Mouse (Mus musculus) lung, postnatal 10 days (tissue): ENCODE measurements at regions not wholly inside any gene's neighbourhood (a gene's known extent, or its start where the extent isn't known, plus 50 kb on each side); places are given as distances from the start of the nearest gene placed in this dataset.

ENCODE experiments used
- DNase-seq: peaks from one replicate; pipeline ENCODE4 v3.0.0; 2021

GRCm38 (mm10) chr12:107769801-107770515 is 233.4 kb downstream of the Bcl11b start:
- no peak for DNase-seq

- no peak for DNase-seq
Measured at GRCm38 (mm10) chr12:107770516-107770836, 232.9 kb downstream of the Bcl11b start.

GRCm38 (mm10) chr12:107771325-107771724 is 232.1 kb downstream of the Bcl11b start:
- DNase-seq = no peak

DNA sequence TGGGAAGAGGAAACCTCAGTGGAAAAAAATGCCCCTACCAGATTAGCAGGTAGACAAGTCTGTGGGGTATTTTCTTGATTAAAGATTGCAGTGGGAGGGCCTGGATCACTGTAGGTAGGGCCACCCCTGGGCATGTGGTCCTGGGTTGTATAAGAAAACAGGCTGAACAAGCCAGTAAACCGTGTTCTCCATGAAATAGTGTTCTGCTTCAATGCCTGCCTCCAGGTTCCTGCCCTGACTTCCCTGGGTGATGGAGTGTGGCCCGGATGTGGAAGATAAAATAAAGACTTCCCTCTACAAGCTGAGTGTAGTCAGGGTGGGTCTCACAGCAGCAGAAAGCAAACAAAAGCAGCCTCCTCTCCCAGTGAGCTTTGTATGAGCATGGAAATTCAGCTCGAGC is 231.6 kb downstream of the Bcl11b start:
- no peak for DNase-seq

- DNase-seq = no peak
Measured at GRCm38 (mm10) chr12:107778046-107778445, 225.4 kb downstream of the Bcl11b start.

GRCm38 (mm10) chr12:107779306-107780057 is 223.9 kb downstream of the Bcl11b start:
- DNase-seq = no peak

DNA sequence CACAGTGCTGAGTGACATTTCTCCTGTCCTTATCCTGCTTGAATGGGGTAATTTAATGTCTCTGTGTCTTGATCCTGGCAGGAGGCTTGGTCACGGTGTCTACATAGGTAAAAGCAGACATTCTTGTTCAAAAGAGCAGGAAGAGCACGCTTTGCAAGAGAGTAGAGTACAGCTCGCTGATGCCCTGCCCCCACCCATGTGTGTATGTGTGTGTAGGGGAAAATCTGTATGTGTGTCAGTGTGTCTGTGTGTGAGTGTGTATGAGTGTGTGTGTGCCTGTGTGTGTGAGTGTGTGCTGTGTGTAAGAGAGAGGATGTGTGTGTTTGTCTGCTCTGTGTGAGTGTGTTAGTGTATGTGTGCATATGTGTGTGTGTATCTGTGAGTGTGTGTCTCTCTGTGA is 221.3 kb downstream of the Bcl11b start:
- DNase-seq = no peak

GRCm38 (mm10) chr12:107783831-107784230 is 219.6 kb downstream of the Bcl11b start:
- DNase-seq = no peak

GRCm38 (mm10) chr12:107789818-107790217 is 213.6 kb downstream of the Bcl11b start:
- DNase-seq = no peak

DNA sequence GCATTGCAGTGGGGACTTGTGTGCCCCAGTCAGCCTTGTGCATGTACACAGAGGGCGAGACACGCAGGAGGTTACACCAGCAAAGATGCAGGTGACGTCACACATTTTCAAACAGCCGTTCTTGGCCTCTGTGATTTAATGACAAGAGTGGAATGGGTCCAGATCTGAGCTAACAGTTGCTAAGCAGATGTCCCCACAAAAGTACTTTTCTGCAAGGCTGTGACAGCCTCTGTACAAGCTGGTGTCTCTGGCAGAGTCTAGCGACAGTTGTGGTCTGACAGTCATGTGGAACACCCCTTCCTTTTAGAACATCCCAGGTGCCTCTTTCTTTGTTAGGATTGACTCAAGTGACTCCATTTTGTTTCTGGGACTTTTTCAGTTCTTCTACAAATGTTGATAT is 203.1 kb downstream of the Bcl11b start:
- no peak for DNase-seq

GRCm38 (mm10) chr12:107807634-107808033 is 195.8 kb downstream of the Bcl11b start:
- peak; percentile 43 for DNase-seq

DNA sequence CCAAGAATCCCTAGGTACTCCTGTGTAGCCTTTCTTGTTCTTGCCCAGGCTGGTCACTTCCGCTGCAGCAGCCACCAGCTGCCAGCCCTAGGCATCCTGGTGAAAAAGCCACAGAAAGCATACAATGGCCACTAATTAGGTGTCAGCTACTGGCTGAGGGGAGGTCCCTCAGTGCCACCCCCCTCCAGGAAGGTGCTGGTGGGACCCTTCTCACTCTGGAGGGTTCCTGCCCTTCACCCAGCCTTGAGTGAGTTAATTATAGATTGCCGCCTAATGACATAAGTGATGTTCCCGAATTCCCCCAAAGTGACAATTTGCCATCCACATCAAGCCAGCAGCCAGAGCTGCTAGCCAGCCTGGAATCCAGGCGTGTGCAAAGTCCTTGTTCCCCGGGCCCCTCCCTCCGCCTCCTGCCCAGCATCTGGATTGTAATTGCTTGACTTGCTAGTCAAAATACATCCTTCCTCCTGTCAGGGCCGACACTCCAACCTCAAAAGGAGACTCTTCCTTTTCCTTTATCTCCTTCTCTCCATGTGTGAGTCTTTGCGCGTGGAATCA is 195.2 kb downstream of the Bcl11b start:
- DNase-seq = peak; percentile 42

DNA sequence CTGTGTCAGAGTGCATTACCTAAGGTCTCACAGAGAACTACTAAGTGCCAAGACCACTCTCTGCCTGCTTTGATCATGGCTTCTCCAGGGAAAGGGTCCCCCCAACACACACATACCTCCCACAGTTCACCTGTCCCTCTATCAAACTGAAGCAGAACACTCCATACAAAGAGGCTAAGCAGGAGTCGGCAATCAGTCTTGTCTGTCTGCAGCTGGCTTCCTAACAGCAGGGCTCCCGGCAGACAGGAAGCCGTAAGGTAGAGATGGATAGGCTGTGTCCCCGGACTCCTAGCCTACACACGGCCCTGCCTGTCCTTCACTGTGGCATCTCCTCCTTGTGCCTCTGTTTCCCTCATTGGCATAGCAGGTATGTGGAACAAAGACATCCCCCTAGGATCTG is 192.2 kb downstream of the Bcl11b start:
- DNase-seq = no peak

DNA sequence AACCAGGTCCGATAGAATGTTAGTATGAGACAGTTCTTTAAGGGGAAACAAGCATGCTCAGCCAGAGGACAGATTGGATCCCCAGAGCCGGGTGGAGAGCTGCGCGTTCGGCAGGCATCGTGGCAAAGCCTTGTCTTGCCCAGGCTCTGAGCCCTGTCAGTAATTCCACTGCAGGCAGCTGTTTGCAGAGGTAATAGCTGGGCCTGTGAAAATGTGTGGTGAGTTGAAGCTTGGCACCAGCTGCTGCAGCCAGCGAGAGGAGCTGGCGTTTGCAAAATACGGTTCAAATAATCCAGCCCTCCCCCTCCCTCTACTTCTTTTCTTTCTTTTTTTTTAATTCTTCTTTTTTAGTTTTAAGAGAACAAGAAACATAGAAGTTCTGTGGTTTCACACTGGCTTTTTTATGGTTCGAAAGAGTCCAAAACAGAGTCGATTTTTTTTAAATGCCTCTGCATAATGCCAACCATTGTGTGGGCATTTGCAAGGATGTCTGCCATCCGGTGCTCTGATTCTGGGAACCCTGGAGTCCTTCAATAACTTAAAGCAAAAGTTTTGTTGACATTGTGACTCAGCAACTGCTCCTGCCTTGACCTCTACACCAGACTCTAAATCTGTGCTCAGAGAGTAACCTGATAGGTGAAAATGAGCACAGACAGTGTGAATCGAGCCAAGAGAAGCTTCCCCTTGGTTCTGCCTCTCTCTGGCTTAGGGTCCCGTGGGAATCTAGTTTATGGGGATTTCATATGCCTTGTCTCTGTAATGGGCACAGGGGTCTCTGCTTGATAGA is 190.7 kb downstream of the Bcl11b start:
- DNase-seq = no peak

DNA sequence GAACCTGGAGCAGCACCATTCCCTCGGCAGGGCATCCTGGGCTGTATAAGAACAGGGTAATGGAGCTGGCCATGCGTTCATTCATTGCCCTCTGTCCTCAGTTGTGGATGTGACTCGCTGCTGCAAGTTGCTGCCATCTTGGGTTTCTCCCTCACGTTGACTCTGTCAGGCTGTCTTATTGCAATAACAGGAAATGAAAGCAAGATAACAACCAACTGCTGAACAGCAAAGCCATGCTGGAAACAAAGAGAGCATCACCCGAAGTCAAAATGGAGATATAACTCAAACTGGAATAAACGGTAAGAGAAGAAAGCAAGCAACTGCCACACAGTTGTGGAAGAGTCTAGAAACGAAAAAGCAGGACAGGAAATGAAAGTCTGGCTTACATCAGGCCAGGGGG is 188.5 kb downstream of the Bcl11b start:
- DNase-seq = no peak

GRCm38 (mm10) chr12:107823768-107824394 is 179.5 kb downstream of the Bcl11b start:
- no peak for DNase-seq

- no peak for DNase-seq
Measured at GRCm38 (mm10) chr12:107825921-107826320, 177.5 kb downstream of the Bcl11b start.

GRCm38 (mm10) chr12:107831400-107832128 is 171.8 kb downstream of the Bcl11b start:
- no peak for DNase-seq

GRCm38 (mm10) chr12:107833001-107833400 is 170.4 kb downstream of the Bcl11b start:
- DNase-seq = no peak

- DNase-seq = no peak
Measured at GRCm38 (mm10) chr12:107834512-107834911, 168.9 kb downstream of the Bcl11b start.

DNA sequence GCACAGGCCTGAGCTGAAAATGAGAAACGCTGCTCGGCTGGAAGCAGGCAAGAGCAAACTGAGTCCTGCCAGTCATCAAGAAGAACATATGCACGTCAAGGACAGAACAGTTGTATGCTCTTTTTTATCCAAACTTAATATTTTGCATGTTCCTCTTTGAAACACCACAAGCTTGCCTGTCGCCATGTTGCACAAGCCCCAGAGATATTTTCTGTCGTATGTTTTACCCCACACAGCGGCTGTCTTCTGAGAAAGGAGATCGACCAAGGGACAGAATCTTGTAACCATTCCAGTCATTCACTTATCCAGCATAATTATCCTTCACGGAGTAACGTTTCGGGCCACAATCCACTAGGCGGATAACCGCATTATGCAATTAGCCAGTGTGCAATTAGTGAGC is 165.7 kb downstream of the Bcl11b start:
- DNase-seq = no peak

- DNase-seq = no peak
Measured at GRCm38 (mm10) chr12:107844631-107845030, 158.8 kb downstream of the Bcl11b start.
